Mouse (Mus musculus) forebrain, embryonic 15.5 days (tissue): ENCODE measurements around the gene Notch1. TPM values are rescaled to one million over a fixed set of nuclear protein-coding genes. Genes with fewer than 3 reads are reported as not detected.

Experiments used
- ATAC-seq: fragments of 200-750 bp; cut with Nextera tagmentation; replicated peaks from 2 replicates; pipeline ENCODE4 v1.8.0; 2017; ENCODE audit warnings: mild to moderate bottlenecking, moderate TSS enrichment, moderate library complexity
- H3K27ac ChIP-seq: fragments of 300-500 bp; sonication (generic); replicated peaks from 2 replicates; pipeline ENCODE4 v1.5.1; 2015; ENCODE audit warnings: mild to moderate bottlenecking, inconsistent platforms
- H3K27me3 ChIP-seq: fragments of 300-500 bp; sonication (generic); 2 replicates; pipeline ENCODE4 v1.6.1; 2015; ENCODE audit warnings: inconsistent platforms
- H3K36me3 ChIP-seq: fragments of 300-500 bp; sonication (generic); 2 replicates; pipeline ENCODE4 v1.6.1; 2015; ENCODE audit warnings: mild to moderate bottlenecking, inconsistent platforms
- H3K4me1 ChIP-seq: fragments of 300-500 bp; sonication (generic); 2 replicates; pipeline ENCODE4 v1.6.1; 2015; ENCODE audit warnings: inconsistent platforms
- H3K4me2 ChIP-seq: fragments of 300-500 bp; sonication (generic); replicated peaks from 2 replicates; pipeline ENCODE4 v1.6.1; 2015; ENCODE audit warnings: mild to moderate bottlenecking, inconsistent platforms
- H3K4me3 ChIP-seq: fragments of 300-500 bp; sonication (generic); 2 replicates; pipeline ENCODE4 v1.5.1; 2015; ENCODE audit warnings: mild to moderate bottlenecking, inconsistent platforms
- H3K9ac ChIP-seq: fragments of 300-500 bp; sonication (generic); replicated peaks from 2 replicates; pipeline ENCODE4 v1.6.1; 2015; ENCODE audit warnings: mild to moderate bottlenecking, inconsistent platforms
- H3K9me3 ChIP-seq: fragments of 300-500 bp; sonication (generic); 2 replicates; pipeline ENCODE4 v1.6.1; 2016; ENCODE audit warnings: inconsistent platforms
- WGBS: fragments of 180-500 bp; shearing (Covaris S2); methylation state at CpG from one replicate; pipeline ENCODE4 v1.1.7; 2015; ENCODE audit warnings: mixed read lengths; 5-methylcytosine and 5-hydroxymethylcytosine counted together
- polyA plus RNA-seq: library from polyadenylated mRNA; unstranded; fragments of >200 nt; fragmentation: Nextera tagmentation; extraction: Ambion mirVana; gene quantifications from 2 replicates; pipeline ENCODE4 v1.2.1, GENCODE M21; 2015

Notch1 gene
- polyA plus RNA-seq, 1 experiment from 2014 or later = 22.6 TPM

DNA sequence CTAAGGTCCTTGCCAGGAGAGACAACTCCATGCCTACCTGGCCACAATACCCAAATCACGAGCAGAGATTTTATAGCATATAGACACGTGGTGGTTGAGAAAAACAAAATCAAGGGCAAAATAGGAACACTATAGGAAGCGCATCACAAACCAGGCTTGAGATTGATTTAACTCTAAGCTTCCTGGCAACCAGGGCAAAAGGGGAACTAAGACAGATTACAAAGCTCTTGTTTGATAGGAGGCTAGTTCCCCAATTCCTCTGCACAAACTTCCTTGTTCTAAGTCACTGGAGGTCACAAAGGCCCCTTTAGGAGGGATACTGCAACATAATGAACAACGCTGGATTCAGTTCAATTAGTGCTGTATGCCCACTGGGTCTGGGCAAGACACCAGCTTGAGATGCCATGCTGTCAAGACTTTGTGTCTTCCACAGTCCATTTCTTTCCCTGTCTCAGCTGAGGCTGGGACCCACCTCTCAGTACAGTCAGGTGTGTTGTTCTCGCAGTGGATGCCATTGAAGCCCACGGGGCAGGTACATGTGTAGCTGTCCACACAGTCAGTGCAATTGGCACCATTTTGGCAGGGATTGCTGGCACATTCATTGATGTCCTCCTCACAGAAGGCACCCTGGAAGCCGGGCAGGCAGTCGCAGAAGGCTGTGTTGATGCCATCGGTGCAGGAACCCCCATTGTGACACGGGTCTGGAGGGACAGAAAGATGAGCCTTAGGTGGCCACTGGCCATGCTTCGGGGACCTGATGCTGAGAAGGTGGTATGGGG, 44.0 kb downstream of the Notch1 start:
- H3K4me1 ChIP-seq = peaks cover 27% of the 10 kb centered on the region
- 84% methylated on average over 11 of the region's 11 CpGs for WGBS
- no peak overlapping the region for H3K4me3 ChIP-seq
- H3K9ac ChIP-seq = no peak overlapping the region
- H3K4me2 ChIP-seq = no peak overlapping the region
- ATAC-seq = no peak
- H3K27ac ChIP-seq = peak overlapping the region; percentile 29; the same call in 1 of the 2 replicates
- H3K9me3 ChIP-seq = no peaks in the 10 kb centered on the region
- H3K27me3 ChIP-seq = no peaks in the 10 kb centered on the region
- peaks cover 37% of the 10 kb centered on the region for H3K36me3 ChIP-seq

DNA sequence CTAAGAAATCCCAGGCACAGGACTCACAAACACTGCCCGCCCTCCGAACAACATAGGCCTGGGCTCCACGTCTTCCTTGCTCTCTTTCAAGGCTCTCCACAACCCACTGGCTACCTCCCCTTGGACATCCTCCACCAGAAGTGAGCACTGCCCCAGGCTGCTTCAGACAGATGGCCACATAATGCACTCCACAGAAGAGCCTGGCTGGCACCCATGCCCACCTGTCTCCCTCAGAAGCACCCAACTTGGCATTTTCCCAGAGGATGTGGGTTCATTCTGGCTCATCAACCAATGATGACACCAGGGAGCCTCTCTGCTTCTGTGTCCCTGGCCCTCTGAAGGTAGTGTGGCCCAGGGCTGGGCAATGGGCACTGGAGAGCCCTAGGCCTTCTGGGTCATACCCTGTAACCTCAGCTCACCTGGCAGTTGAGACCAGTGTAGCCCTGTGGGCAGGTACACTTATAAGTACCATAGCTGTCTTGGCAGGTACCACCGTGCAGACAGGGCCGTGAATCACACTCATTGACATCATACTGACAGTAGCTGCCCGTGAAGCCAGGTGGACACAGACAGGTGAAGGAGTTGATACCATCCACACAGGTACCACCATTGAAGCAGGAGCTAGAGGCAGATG, 44.7 kb downstream of the Notch1 start:
- H3K27me3 ChIP-seq = no peaks in the 10 kb centered on the region
- ATAC-seq = no peak
- H3K9me3 ChIP-seq = no peaks in the 10 kb centered on the region
- 81% methylated on average over 6 of the region's 6 CpGs for WGBS
- H3K4me1 ChIP-seq = peaks cover 26% of the 10 kb centered on the region
- H3K36me3 ChIP-seq = peaks cover 43% of the 10 kb centered on the region
- no peak overlapping the region for H3K4me2 ChIP-seq
- no peak overlapping the region for H3K4me3 ChIP-seq
- H3K9ac ChIP-seq = no peak overlapping the region
- peak overlapping the region; percentile 50 for H3K27ac ChIP-seq

DNA sequence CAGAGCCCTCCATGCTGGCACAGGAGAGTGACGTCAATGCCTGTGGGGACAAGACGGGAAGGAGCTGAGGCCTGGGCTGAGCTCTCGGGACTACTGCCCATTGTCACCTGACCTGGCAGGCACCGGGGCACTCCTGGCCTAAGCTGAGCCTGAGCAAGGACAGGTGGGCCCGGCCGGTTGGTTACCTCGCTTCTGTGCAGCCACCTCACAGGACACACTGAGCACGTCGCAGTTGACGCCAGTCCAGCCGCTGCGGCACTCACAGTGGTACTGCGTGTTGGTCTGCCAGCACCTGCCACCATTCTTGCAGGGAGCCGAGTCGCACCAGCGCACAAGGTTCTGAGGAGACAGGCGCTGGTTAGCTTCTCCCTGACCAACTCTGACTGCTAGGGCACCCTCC, 45.5 kb downstream of the Notch1 start:
- Histone ChIP-seq H3K9ac (no peak overlapping the region), H3K4me3 (no peak overlapping the region), H3K4me1 (peaks cover 18% of the 10 kb centered on the region), H3K4me2 (no peak overlapping the region), H3K27ac (0 out of 2 replicates have a peak overlapping the region, but pooled peaks have one; percentile 17), H3K27me3 (no peaks in the 10 kb centered on the region), H3K36me3 (peaks cover 37% of the 10 kb centered on the region), H3K9me3 (no peaks in the 10 kb centered on the region)
- ATAC-seq = no peak
- 89% methylated on average over 17 of the region's 17 CpGs for WGBS

DNA sequence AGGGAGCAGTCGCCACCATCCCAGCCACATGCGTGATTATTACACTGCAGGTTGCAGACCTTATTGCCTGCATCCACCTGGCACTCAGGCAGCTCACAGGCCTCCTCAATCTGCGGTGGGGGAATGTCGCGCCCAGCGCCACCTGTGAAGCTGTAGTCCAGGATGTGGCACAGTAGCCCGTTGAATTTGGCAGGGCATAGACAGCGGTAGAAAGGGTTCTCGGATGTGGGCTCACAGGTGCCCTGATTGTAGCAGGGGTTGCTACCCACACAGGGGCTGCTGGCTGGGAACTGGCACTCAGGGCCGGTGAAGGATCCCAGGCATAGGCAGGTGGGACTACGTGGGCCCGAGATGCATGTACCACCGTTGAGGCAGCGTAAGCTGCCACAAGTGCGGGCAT, 48.1 kb downstream of the Notch1 start:
- H3K4me2 ChIP-seq = no peak overlapping the region
- H3K27me3 ChIP-seq = no peaks in the 10 kb centered on the region
- 95% methylated on average over 15 of the region's 15 CpGs for WGBS
- H3K27ac ChIP-seq = no peak overlapping the region
- ATAC-seq = no peak
- H3K4me1 ChIP-seq = peaks cover 9% of the 10 kb centered on the region; the same call in 1 of the 2 replicates
- H3K9me3 ChIP-seq = no peaks in the 10 kb centered on the region
- H3K36me3 ChIP-seq = peaks cover 47% of the 10 kb centered on the region
- no peak overlapping the region for H3K9ac ChIP-seq
- H3K4me3 ChIP-seq = no peak overlapping the region

DNA sequence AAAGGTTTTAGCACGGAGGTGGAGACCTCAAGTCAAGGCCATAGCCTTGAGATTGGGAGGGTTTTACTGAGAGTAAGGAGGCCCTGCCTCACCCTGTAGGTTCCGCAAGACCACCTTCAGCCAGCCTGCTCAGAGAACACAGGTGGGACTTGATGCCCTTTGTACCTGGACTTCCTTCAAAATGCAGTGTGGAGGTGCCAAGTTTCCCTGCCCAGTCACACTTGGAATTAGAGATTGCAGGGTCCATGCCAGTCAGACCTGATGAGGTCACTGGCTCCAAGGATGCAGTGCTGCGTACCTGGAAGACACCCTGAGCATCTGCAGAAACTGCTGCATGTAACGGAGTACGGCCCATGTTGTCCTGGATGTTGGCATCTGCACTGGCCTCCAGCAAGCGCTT, 53.1 kb downstream of the Notch1 start:
- 95% methylated on average over 6 of the region's 6 CpGs for WGBS
- ATAC-seq = no peak
- Histone ChIP-seq H3K36me3 (peaks cover 56% of the 10 kb centered on the region), H3K9ac (no peak overlapping the region), H3K4me2 (no peak overlapping the region), H3K27ac (no peak overlapping the region), H3K4me1 (no peaks in the 10 kb centered on the region), H3K4me3 (no peak overlapping the region), H3K9me3 (no peaks in the 10 kb centered on the region), H3K27me3 (no peaks in the 10 kb centered on the region)

DNA sequence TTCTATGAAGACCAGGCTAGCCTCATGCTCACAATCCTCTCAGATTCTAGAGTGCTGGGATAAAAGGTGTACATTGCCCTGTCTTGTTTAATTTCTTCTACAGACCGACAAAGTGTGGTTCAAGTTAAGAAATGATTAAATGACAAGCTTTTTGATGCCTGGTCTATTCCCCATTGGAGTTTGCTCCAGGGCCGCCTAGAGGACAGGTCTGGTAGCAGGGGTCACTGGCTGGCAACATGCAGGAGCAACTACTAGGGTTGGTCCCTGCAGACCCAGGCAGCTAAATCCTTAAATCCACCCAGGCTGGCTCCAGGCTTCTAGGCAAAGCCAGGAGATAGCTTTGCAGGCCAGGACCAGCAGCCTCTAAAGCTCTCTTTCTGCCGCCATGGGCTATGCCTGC, 53.5 kb downstream of the Notch1 start:
- H3K4me1 ChIP-seq = no peaks in the 10 kb centered on the region
- no peak overlapping the region for H3K4me2 ChIP-seq
- H3K9ac ChIP-seq = no peak overlapping the region
- WGBS = 90% methylated on average over 3 of the region's 3 CpGs
- H3K27me3 ChIP-seq = no peaks in the 10 kb centered on the region
- no peaks in the 10 kb centered on the region for H3K9me3 ChIP-seq
- ATAC-seq = no peak
- H3K36me3 ChIP-seq = peaks cover 58% of the 10 kb centered on the region
- H3K27ac ChIP-seq = no peak overlapping the region
- H3K4me3 ChIP-seq = no peak overlapping the region

DNA sequence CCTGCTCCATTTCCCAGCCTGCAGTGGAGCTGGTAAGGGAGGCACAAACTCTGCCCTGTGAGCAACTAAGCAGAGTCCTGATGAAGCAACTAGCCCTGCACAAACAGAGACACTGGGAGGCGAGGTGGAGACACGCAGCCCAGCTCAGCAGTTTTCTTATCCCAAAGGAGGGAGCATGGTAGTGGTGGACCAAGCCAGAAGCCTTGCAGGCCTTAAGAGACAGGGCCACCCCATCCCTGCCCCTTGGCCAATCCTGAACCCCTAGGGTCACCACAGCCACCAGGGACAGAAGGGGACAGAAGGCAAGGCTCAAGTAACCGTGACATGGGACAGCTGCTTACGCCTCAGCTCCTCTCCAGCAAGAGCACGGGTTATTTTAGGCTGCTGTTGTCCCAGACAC, 54.8 kb downstream of the Notch1 start:
- no peak overlapping the region for H3K27ac ChIP-seq
- H3K4me3 ChIP-seq = no peak overlapping the region
- no peaks in the 10 kb centered on the region for H3K4me1 ChIP-seq
- peaks cover 48% of the 10 kb centered on the region for H3K36me3 ChIP-seq
- H3K4me2 ChIP-seq = no peak overlapping the region
- no peaks in the 10 kb centered on the region for H3K9me3 ChIP-seq
- WGBS = 94% methylated on average over 5 of the region's 5 CpGs
- H3K27me3 ChIP-seq = no peaks in the 10 kb centered on the region
- ATAC-seq = no peak
- H3K9ac ChIP-seq = no peak overlapping the region

DNA sequence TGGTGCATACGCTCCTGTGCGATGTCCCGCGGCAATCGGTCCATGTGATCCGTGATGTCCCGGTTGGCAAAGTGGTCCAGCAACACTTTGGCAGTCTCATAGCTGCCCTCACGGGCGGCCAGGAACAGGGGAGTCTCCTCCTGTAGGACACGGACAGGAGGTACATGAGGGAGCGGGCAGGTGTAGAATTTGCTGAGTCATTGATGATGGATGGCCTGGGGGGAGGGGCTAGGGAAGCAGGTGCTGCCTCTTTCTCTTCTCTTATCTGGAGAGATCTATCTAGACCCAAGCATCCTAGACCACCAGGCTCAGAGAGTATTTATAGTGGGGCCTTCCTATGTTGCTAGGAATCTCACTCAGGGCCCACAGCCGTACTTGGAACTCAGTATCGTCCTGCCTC, 55.6 kb downstream of the Notch1 start:
- Histone ChIP-seq H3K9me3 (no peaks in the 10 kb centered on the region), H3K27me3 (no peaks in the 10 kb centered on the region), H3K9ac (no peak overlapping the region), H3K36me3 (peaks cover 48% of the 10 kb centered on the region), H3K4me1 (no peaks in the 10 kb centered on the region), H3K4me2 (no peak overlapping the region), H3K4me3 (no peak overlapping the region), H3K27ac (no peak overlapping the region)
- WGBS = 93% methylated on average over 13 of the region's 13 CpGs
- ATAC-seq = no peak

DNA sequence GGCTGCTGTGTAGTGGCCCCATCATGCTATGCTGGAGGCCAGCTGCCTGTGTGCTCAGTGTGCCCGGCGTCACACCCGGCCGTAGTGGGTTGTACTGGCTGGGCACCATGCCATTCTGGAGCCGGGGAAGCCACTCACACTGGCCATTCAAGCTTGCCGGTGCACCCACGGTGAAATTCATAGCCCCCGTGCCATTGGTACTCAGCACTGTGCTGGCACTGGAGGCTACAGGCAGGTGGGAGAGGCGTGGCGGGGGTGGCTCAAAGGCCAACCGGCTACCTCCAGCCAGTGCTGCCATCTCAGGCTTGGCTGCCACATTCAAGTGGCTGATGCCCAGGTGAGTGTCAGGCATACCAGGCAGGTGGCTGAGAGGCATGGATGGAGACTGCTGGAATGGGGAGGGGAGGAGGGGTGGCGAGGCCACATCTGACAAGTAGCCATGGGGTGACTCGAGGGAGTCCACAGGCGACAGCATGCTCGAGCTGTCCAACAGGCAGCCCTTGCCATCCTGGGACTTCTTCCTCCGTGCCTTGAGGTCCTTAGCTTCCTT, 56.3 kb downstream of the Notch1 start:
- Histone ChIP-seq H3K4me1 (no peaks in the 10 kb centered on the region), H3K9ac (no peak overlapping the region), H3K27me3 (no peaks in the 10 kb centered on the region), H3K9me3 (no peaks in the 10 kb centered on the region), H3K4me3 (no peak overlapping the region), H3K36me3 (peaks cover 48% of the 10 kb centered on the region), H3K27ac (no peak overlapping the region), H3K4me2 (no peak overlapping the region)
- WGBS = 85% methylated on average over 16 of the region's 16 CpGs
- peak; percentile 15 for ATAC-seq

DNA sequence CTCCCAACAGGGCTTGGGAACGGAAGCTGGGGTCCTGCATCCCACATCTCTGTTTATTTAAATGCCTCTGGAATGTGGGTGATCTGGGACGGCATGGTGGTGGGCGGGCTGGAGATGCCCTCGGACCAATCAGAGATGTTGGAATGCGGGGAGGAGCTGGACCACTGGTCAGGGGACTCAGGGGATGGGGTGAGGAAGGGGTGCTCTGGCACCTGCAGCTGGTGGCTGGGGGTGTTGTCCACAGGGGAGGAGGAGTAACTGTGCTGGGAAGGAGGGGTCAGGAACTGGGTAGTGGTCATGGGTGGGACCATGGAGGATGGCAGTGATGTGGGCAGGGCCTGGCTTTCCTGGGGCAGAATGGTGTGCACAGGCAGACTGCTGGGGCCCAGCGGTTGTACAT, 57.0 kb downstream of the Notch1 start:
- peaks cover 43% of the 10 kb centered on the region for H3K36me3 ChIP-seq
- H3K4me1 ChIP-seq = no peaks in the 10 kb centered on the region
- no peak overlapping the region for H3K4me2 ChIP-seq
- no peaks in the 10 kb centered on the region for H3K27me3 ChIP-seq
- ATAC-seq = 0 out of 2 replicates have a peak, but pooled peaks have one; percentile 34
- no peak overlapping the region; the same call in 1 of the 2 replicates for H3K27ac ChIP-seq
- no peaks in the 10 kb centered on the region for H3K9me3 ChIP-seq
- no peak overlapping the region for H3K9ac ChIP-seq
- 40% methylated on average over 6 of the region's 6 CpGs for WGBS
- no peak overlapping the region for H3K4me3 ChIP-seq

DNA sequence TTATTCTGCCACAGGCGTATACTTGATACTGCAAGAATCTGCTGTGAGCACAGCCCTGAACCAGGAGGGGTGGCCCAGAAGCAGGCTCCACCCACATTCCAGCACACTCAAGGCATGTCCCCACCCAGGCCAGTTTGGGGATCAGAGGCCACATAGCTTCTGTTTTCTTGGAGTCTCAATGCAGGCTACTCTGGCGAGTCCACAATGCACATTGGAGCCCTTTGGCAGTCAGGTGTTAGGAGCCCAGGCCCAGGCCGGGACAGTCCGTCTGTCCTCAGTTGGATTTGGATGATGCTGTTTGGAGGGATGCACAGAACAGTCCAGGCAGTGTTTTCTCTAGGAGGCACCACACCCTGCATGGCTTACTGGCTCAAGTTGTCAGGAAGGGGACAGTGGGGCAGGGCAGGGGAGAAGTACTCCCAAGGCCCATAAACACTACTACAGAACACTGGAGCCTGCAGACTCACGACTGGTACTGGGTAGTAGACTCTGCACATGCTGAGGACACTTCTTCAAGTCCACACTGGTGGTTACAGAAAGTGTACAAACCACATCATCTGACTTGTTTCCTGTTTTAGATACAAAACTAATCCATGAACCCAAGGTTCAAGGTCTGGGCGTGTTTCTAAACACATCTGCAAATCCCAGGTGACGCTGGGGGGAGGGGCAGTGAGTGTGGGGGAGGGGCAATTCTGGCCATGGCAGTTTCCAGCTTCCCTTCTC, 57.9 kb downstream of the Notch1 start:
- Histone ChIP-seq H3K36me3 (peaks cover 36% of the 10 kb centered on the region), H3K9me3 (no peaks in the 10 kb centered on the region)

More for the DNA sequence above, 57.9 kb downstream of the Notch1 start:
- ATAC-seq = no peak
- 40% methylated on average over 7 of the region's 7 CpGs for WGBS
- no peaks in the 10 kb centered on the region for H3K4me1 ChIP-seq
- H3K4me2 ChIP-seq = no peak overlapping the region
- no peak overlapping the region for H3K27ac ChIP-seq
- H3K9ac ChIP-seq = no peak overlapping the region
- H3K27me3 ChIP-seq = no peaks in the 10 kb centered on the region
- H3K4me3 ChIP-seq = no peak overlapping the region
